In genomic region chr1:64738661-64739082, GRCm38 (mm10) we compare ENCODE assay signal across 8 mouse cellular contexts. TPM values are rescaled to one million over a fixed set of nuclear protein-coding genes. Genes with fewer than 3 reads are reported as not detected.
DNase-seq lines count a peak whose midpoint lies in the region; ATAC-seq and TF ChIP-seq lines count a peak whose summit lies in the region.

No protein-coding gene starts in this region.

- H3K4me2 ChIP-seq in embryonic facial prominence, embryonic 13.5 days: peak overlapping the region; percentile 95
- peak overlapping the region; percentile 95 for H3K4me2 ChIP-seq in hindbrain, embryonic 12.5 days (replicated peaks)
- H3K4me2 ChIP-seq in limb, embryonic 15.5 days: peak overlapping the region; percentile 79
- peak overlapping the region; percentile 98 for H3K4me2 ChIP-seq in midbrain, postnatal 0 days (ENCODE audit: low read depth, low read length, poor library complexity, severe bottlenecking)

- WGBS in embryonic facial prominence, embryonic 13.5 days: under 1% methylated on average over 14 of the region's 14 CpGs
- WGBS in hindbrain, embryonic 12.5 days: under 1% methylated on average over 14 of the region's 14 CpGs
- 1% methylated on average over 14 of the region's 14 CpGs for WGBS in limb, embryonic 15.5 days
- WGBS in midbrain, postnatal 0 days: under 1% methylated on average over 14 of the region's 14 CpGs

- peaks cover 9% of the 10 kb centered on the region for H3K79me2 ChIP-seq in C2C12 (ENCODE audit: control insufficient read depth, insufficient read depth)

- peak; percentile 39 for DNase-seq in MN1 (ENCODE audit: low spot score)
- no peak for DNase-seq in midbrain, postnatal 0 days (ENCODE audit: low spot score)
- peak; percentile 38 to 47 for DNase-seq in thymus, postnatal 36 days
- no peak for DNase-seq in frontal cortex, postnatal 25 days (ENCODE audit: low spot score in 2 of 2)

- no peaks in the 10 kb centered on the region for H3K27me3 ChIP-seq in C2C12 (ENCODE audit: control insufficient read depth, insufficient read depth, insufficient read length)
- H3K27me3 ChIP-seq in embryonic facial prominence, embryonic 13.5 days: peaks cover 50% of the 10 kb centered on the region
- H3K27me3 ChIP-seq in hindbrain, embryonic 12.5 days: peaks cover 49% of the 10 kb centered on the region
- H3K27me3 ChIP-seq in limb, embryonic 15.5 days: peaks cover 26% of the 10 kb centered on the region
- H3K27me3 ChIP-seq in midbrain, postnatal 0 days (ENCODE audit: insufficient read depth, low read length): peaks cover 46% of the 10 kb centered on the region

- H3K9ac ChIP-seq in embryonic facial prominence, embryonic 13.5 days: peak overlapping the region; percentile 76; the same call in 1 of the 2 replicates
- H3K9ac ChIP-seq in hindbrain, embryonic 12.5 days: 0 out of 2 replicates have a peak overlapping the region, but pooled peaks have one; percentile 15
- no peak overlapping the region for H3K9ac ChIP-seq in limb, embryonic 15.5 days
- no peak overlapping the region for H3K9ac ChIP-seq in midbrain, postnatal 0 days (replicated peaks; ENCODE audit: low read length, poor library complexity, severe bottlenecking)

- H3K36me3 ChIP-seq in C2C12 (ENCODE audit: control insufficient read depth, insufficient read depth): no peaks in the 10 kb centered on the region
- 0 out of 2 replicates have a peak, but pooled peaks cover 8% of the 10 kb centered on the region for H3K36me3 ChIP-seq in embryonic facial prominence, embryonic 13.5 days
- H3K36me3 ChIP-seq in hindbrain, embryonic 12.5 days: no peaks in the 10 kb centered on the region
- no peaks in the 10 kb centered on the region for H3K36me3 ChIP-seq in limb, embryonic 15.5 days
- H3K36me3 ChIP-seq in midbrain, postnatal 0 days (ENCODE audit: insufficient read depth, low read length): no peaks in the 10 kb centered on the region

- H3ac ChIP-seq in C2C12 (ENCODE audit: control insufficient read depth, insufficient read length, low read depth): peak overlapping the region; percentile 57

- no peak for TF ChIP-seq CTCF in C2C12 (IDR thresholded peaks at IDR 0.05; ENCODE audit: control insufficient read depth, insufficient read depth, insufficient read length)
- TF ChIP-seq CTCF in midbrain, postnatal 0 days (IDR thresholded peaks at IDR 0.05): no peak; the same call in 1 of the 2 replicates

- no peak for ATAC-seq in embryonic facial prominence, embryonic 13.5 days (ENCODE audit: insufficient number of reproducible peaks, insufficient read depth, low FRiP score, low TSS enrichment, low read depth)
- ATAC-seq in hindbrain, embryonic 12.5 days (ENCODE audit: low FRiP score): no peak
- no peak for ATAC-seq in limb, embryonic 15.5 days (ENCODE audit: insufficient number of reproducible peaks, low FRiP score, low TSS enrichment, low read depth)
- ATAC-seq in midbrain, postnatal 0 days (ENCODE audit: low FRiP score): no peak

- no peaks in the 10 kb centered on the region for H3K9me3 ChIP-seq in embryonic facial prominence, embryonic 13.5 days
- no peaks in the 10 kb centered on the region for H3K9me3 ChIP-seq in hindbrain, embryonic 12.5 days (replicated peaks)
- no peaks in the 10 kb centered on the region for H3K9me3 ChIP-seq in limb, embryonic 15.5 days
- no peaks in the 10 kb centered on the region for H3K9me3 ChIP-seq in midbrain, postnatal 0 days (ENCODE audit: low read length)

- no peak overlapping the region for H3K27ac ChIP-seq in embryonic facial prominence, embryonic 13.5 days
- H3K27ac ChIP-seq in hindbrain, embryonic 12.5 days: no peak overlapping the region
- no peak overlapping the region for H3K27ac ChIP-seq in limb, embryonic 15.5 days
- H3K27ac ChIP-seq in midbrain, postnatal 0 days (ENCODE audit: low read depth, low read length): no peak overlapping the region

- H3K79me3 ChIP-seq in C2C12 (ENCODE audit: low read depth): no peaks in the 10 kb centered on the region

- H3K4me3 ChIP-seq in C2C12 (ENCODE audit: insufficient read depth, poor library complexity, severe bottlenecking): no peak overlapping the region
- H3K4me3 ChIP-seq in embryonic facial prominence, embryonic 13.5 days: peak overlapping the region; percentile 69
- peak overlapping the region; percentile 65 for H3K4me3 ChIP-seq in hindbrain, embryonic 12.5 days
- peak overlapping the region; percentile 72 for H3K4me3 ChIP-seq in limb, embryonic 15.5 days
- H3K4me3 ChIP-seq in midbrain, postnatal 0 days (ENCODE audit: low read depth, low read length): no peak overlapping the region; the same call in 1 of the 2 replicates

- H3K4me1 ChIP-seq in embryonic facial prominence, embryonic 13.5 days: peaks cover 36% of the 10 kb centered on the region
- peaks cover 38% of the 10 kb centered on the region for H3K4me1 ChIP-seq in hindbrain, embryonic 12.5 days
- H3K4me1 ChIP-seq in limb, embryonic 15.5 days: peaks cover 33% of the 10 kb centered on the region
- H3K4me1 ChIP-seq in midbrain, postnatal 0 days (ENCODE audit: insufficient read depth, low read length): peaks cover 4% of the 10 kb centered on the region; the same call in 1 of the 2 replicates

TF ChIP-seq in C2C12, 6 proteins besides CTCF, POLR2A, EP300 and RAD21:
- TF ChIP-seq MYOD1 (IDR thresholded peaks at IDR 0.05; ENCODE audit: control insufficient read depth, insufficient read length, low read depth) (no peak), MYOG (IDR thresholded peaks at IDR 0.05; ENCODE audit: control insufficient read depth, extremely low read depth, insufficient read length) (no peak), CEBPB (IDR thresholded peaks at IDR 0.05; ENCODE audit: low read depth) (no peak), MAX (IDR thresholded peaks at IDR 0.05) (no peak), FOSL1 (IDR thresholded peaks at IDR 0.05; ENCODE audit: insufficient read depth, low read length, poor library complexity, severe bottlenecking) (no peak), USF1 (IDR thresholded peaks at IDR 0.05; ENCODE audit: low read depth) (no peak)

RNA-seq across cellular contexts. Expression of gene Fzd5, which starts 1.1 kb away (rescaled TPM):
- polyA plus RNA-seq in C2C12 (2012; fragmentation: generic; extraction: Trizol): 1.5 TPM
- polyA plus RNA-seq in embryonic facial prominence, embryonic 13.5 days (2015; fragmentation: Nextera tagmentation; extraction: Ambion mirVana): 1.1 and 2.0 TPM in 2 replicates
- 0.48 and 0.56 TPM in 2 replicates for polyA plus RNA-seq in hindbrain, embryonic 12.5 days (2016; fragmentation: Nextera tagmentation; extraction: Ambion mirVana)
- 1.8 and 1.9 TPM in 2 replicates for polyA plus RNA-seq in limb, embryonic 15.5 days (2015; fragmentation: Nextera tagmentation; extraction: Ambion mirVana)
- total RNA-seq in midbrain, postnatal 0 days (2014; rRNA removed): 1.8 and 2.5 TPM in 2 replicates
- polyA plus RNA-seq in midbrain, postnatal 0 days (2015; fragmentation: Nextera tagmentation; extraction: Ambion mirVana): 0.40 and 0.86 TPM in 2 replicates

RNA-seq across cellular contexts. Expression of gene Ccnyl1, which starts 48.4 kb away (rescaled TPM):
- 40.5 TPM for polyA plus RNA-seq in C2C12 (2012; fragmentation: generic; extraction: Trizol)
- 5.5 and 5.6 TPM in 2 replicates for polyA plus RNA-seq in embryonic facial prominence, embryonic 13.5 days (2015; fragmentation: Nextera tagmentation; extraction: Ambion mirVana)
- polyA plus RNA-seq in hindbrain, embryonic 12.5 days (2016; fragmentation: Nextera tagmentation; extraction: Ambion mirVana): 7.6 and 7.8 TPM in 2 replicates
- 4.1 and 4.5 TPM in 2 replicates for polyA plus RNA-seq in limb, embryonic 15.5 days (2015; fragmentation: Nextera tagmentation; extraction: Ambion mirVana)
- 14.6 and 36.6 TPM in 2 replicates for total RNA-seq in midbrain, postnatal 0 days (2014; rRNA removed)
- 2.9 and 4.1 TPM in 2 replicates for polyA plus RNA-seq in midbrain, postnatal 0 days (2015; fragmentation: Nextera tagmentation; extraction: Ambion mirVana)

Comparison
In these comparisons a context has a peak if more than half of its experiments do, and no peak if none do; other contexts are left out.
1. H3K4me3 ChIP-seq: peak in embryonic facial prominence, embryonic 13.5 days (single experiment), hindbrain, embryonic 12.5 days (single experiment) and limb, embryonic 15.5 days (single experiment); none in C2C12 (single experiment) and midbrain, postnatal 0 days (single experiment).
2. DNase-seq: peak in MN1 (single experiment) and thymus, postnatal 36 days (2 of 2); none in midbrain, postnatal 0 days (single experiment) and frontal cortex, postnatal 25 days (0 of 2).
3. H3K9ac ChIP-seq: peak in embryonic facial prominence, embryonic 13.5 days (single experiment) and hindbrain, embryonic 12.5 days (single experiment); none in limb, embryonic 15.5 days (single experiment) and midbrain, postnatal 0 days (single experiment).
4. Peak in every context shown above with its lines, with median percentiles within 50 percentile points of each other: H3K4me2 ChIP-seq.